Mouse (Mus musculus): ENCODE measurements around the gene Gm44973. TPM values are rescaled to one million over a fixed set of nuclear protein-coding genes. Genes with fewer than 3 reads are reported as not detected.

The Gm44973 gene
- not detected in 4 replicates for total RNA-seq (2023)

DNA sequence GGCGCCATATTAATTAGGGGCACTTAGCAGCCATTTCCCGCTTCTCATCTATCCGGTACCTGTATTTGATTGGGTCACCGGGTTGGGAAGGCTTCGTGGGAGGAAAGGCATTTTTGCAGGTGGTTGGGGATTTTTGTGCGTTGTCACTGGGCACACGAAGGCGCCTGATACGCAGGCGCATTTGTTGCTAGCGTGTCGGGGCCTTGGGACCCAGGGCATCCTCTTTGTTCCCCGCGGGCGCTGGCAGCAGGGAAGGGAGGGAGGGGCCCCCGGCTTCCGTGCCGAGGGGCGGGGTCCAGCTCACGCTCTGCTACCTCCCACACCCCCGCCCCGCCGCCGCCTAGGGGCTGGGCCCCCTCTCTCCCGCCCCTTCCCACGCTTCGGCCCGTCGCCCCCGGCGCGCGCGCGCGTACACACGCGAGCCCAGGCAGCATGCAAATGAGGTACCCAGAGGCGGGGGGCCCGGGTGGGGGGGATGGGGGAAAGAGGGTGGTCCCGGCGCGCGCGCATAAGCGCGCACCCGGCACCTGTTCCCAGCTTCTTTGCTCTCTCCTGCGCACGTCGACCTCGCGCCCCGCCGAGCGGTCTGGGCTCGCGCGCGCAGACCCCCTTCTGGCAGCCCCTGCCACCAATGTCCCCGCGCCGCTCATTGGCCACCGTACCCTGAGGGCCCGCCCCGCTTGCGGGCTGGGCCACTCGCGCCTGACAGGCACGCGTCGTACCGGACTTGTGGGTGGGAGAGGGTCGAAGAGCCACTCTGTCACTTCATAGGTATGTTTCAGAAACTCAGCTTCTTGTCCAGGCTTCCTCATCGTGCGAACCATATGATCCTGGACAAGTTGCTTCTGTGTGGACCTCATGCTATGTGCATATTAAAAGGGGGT is at the start of gene Gm44973:
Gm44973 (plus strand) TSS at position 379 of the 884 bp plus-strand sequence.

DNA sequence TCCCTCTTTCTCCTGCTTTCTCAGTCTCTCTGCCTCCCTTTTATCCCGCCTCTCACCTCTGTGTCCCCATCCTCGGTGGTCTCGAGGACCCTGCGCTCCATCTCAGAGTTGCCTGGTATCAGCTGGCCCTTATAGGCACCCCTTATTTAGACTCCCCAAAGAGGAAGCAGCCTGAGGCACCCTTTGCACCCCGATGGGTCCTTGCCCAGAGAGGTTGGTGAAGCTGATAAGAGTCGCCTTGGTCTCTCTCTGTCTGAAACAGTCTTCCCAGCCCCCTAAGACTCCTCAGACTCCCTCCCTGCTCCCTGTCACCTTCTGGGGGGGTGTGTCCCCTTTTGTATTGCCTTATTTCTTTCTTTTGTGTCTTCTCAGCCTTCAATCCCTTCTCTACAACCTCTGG is 44.2 kb upstream of the Gm44973 start, which contains the start of gene Sbk3:
Sbk3 (minus strand) TSS at position 101 of the 400 bp plus-strand sequence.

DNA sequence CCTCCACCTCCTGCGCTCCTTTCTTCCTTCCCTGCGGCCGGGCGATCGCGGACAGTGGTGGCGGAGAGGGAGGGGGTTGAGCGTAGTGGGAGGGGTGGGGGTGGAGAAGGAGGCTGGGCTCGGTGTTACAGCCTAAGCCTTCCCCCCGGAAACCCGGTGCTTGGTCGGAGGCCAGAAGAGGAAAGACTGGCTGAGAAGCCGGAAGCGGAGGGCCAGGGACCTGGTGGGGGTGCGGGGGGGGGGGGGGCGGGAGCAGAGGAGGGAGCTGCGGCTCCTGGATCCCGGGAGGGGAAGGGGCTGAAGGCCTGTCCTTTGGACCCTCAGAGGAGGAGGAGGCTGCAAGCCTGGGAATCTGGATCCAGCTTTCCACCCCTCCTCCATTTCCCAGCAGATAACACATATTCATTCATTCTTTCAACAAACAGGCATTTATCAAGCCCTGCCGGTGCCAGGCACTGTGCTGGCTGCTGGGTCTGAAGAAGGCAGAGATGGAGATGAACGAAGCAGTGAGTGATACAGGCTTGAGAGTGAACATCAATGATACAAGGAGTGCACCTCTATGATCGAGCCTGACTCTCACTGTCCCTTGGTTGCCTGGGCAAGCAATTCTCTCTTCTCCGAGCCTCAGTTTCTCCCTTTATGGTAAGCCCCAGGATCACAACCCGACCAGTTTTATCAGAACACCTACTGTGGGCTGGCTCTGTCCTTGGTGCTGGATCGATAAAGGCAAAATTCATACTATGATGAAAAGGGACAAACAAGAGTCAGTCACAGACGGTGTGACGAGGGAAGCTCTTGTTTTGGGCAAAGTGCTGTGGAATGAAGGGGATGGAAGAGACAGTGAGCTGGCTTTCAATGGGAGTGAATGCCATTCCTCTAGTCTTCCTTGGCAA is 19.0 kb upstream of the Gm44973 start, which contains the start of gene Zfp579:
Zfp579 (minus strand) TSS at position 156 of the 893 bp plus-strand sequence.

DNA sequence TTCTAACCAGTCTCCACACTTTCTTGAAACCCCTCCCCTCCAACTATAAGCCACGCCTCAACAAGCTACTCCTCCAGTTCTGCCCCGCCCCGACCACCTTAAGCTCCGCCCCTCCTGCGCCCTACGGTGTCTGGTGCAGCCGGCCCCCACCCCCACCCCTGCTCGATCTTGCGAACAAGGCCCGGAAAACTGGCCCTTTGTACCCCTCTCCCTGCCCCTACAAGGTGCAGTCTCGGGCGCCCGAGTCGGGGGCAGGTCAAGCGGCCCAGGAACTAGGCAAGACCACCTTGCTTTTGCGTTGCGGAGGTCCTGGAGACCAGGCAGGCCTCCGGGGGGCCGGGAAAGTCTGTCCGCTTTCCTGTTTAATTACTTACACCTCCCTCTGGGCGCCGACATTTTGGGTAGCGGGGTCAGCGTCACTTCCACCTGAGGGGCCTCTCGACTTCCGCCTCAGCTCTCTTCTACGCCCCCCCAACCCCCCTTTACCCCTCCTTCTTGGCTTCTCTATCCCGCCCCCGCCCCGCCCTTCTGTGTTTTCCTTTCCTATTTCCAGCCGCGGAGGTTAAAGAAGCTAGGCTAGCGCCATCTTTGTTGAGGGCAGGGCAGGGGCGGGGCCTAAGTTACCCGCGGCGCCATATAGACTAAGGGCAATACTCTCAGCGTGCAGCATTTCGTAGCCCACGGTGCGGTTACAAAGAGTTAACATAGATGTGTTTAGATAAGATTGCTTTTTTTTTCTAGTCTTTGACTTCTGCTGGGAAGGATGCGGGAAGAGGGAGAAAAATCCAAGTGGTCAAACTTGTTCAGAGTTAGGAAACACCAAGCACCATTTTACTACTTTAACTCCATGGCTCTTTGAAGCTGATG is 812 bp upstream of the Gm44973 start, which contains the start of the genes Zfp524 and Fiz1:
Zfp524 (plus strand) TSS at position 165 of the 867 bp plus-strand sequence.
Fiz1 (minus strand) TSS at position 447 of the 867 bp plus-strand sequence.

DNA sequence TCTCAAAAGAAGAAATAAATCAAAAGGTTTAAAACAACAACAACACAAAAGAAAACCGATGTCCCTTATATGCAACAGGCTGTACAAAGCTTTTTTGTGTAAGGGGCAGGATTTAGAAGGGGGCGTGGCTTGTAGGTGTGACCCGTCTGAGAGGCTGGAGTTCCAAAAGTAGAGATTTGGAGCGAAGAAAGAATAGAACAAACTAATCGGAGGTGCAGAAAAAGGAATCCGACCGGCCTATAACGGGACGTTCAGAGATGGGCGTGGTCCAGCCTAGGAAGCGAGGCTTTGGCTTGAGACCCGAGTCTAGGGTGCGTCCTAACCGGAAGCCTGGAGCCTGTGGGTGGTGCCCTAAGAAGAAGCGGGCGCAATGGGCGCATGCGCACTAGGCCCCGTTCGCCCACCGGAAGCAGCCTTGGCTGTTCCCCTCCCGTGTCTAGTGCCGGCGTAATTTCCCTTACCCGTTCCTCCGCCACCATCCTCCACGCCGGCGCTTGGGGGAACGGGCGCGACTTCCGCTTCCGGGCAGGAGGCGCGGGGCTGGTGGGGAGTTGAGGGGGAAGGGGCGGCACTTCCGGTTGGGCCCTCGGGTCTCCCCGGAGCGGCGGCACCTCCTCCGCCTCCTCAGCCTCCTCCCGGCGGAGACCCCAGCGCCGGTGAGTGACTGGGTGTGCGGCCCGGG is 4.8 kb downstream of the Gm44973 start, which contains the start of the genes Zfp865 and Ccdc106:
Zfp865 (plus strand) TSS at position 377 of the 682 bp plus-strand sequence.
Ccdc106 (plus strand) TSS at position 554 of the 682 bp plus-strand sequence.

DNA sequence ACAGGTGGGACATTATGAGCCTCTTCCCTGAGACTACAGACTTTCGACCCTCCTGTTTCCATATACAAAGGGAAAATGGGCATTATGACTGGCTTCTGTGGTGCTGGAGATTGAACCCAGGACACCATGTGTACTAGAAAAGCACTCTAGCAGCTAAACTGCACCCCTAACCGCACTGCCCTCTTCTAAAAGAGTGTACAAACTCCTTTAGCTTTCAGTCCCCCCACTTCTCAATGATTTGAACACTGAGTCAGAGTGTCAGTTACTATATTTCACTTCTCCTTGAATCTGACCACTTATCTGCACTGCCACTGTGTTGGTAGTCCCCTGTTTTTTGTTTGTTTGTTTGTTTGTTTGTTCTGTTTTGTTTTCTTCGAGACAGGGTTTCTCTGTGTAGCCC is 18.5 kb downstream of the Gm44973 start, which contains the start of gene 4632433K11Rik:
4632433K11Rik (plus strand) TSS at position 301 of the 400 bp plus-strand sequence.

DNA sequence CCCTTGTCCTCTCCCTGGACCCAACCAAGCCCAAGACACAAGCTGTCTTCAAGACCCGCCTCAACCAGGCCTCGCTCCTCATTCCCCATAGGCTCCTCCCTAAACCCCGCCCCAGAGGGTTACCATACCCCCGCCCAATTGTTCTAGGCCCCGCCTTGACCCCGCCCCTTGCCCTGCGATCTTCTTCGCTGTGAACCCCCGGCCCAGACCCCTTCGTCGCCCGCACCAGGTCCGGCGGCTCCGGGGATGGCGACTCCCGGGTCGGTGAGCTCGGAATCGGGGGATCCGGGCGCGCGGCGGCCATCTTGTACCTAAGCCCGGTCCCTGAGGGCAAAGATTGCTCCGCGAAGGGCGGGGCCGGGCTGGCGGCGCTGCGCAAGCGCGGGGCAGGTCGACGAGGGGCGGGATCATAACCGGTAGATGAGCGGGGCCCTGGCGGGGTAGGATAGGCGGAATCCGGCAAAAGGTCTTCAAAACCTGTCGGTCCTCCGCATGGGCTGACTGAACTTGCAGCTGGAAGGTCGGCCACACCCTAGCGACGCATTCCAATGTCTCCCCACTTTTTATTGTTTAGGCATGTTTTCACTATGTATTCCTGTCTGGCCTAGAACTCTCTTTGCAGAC is 22.9 kb downstream of the Gm44973 start, which contains the start of gene Zfp784:
Zfp784 (minus strand) TSS at position 338 of the 624 bp plus-strand sequence.

DNA sequence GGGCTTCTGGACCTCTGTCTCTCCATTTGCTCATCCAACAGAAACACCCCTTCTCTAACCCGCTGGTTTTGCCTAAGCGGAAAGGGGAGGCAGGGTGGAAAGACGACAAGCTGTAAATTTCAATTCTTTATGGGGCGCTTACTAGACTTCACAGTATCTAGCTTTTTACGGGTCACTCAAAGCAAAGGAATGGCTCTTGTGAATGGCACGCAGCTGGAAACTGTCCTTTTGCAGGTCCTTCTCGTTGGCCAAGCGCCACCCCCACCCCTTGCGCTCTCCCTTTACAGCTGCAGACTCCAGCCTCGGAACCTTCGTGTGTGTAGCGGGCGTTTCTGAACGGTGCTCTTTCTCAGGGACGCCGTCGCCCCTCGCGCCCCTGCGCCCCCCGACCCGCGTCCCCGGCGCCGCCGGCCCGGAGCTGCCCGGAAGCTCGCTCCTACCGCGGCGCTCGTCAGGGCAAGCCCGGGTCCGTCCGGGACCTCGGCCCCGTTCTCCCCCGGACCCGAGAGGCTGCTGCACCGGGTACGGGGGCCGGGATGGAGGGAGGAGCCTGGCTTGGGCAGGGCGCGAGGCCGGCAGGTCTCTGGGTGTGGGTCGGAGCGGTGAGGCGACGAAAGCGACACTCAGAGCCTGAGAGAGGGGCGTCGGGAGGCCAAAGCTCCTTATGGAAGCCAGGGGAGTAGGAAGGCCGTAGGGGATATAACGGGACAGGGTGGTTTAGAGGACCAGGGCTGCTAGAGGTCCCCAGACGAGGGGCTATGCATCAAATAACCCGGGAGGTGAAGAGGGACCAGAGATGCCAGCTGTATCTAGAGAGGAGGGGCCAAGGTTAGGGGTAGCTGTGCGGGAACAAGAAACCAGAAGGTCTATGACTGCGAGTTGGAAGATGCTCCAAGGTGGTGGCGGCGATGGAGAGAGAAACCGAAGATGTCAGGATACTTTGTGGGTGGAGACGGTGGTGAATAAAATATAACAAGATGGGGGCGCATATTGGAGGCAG is 36.2 kb downstream of the Gm44973 start, which contains the start of gene Zfp580:
Zfp580 (plus strand) TSS at position 346 of the 1,000 bp plus-strand sequence.

DNA sequence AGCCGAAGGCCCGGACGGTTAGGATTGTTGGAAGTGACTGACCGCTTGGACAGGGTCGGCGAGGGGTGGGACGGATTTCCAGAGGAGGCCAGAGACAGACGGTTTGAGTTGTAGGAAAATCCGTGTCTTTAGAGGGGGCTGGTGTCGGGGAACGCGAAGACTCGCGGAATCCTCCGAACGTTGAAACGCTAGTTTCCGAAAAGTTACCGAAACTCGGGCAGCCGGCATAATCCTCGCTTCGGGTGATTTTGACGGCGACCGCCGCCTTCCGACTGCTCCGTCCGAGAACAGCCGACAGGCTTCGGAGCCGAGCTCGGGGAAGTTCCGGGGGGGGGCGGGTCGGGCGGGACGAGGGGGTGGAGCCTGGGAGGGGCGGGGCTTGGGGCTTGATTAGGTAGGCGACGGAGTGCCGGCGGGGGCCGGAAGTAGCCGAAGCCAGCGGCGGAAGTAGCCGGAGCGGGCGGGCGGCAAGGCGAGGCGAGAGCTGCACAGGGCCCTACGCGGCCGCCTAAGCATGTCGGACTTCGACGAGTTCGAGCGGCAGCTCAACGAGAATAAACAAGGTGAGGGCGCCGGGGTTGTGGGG is 46.6 kb downstream of the Gm44973 start, which contains the start of gene U2af2:
U2af2 (plus strand) TSS at position 370 of the 586 bp plus-strand sequence.

DNA sequence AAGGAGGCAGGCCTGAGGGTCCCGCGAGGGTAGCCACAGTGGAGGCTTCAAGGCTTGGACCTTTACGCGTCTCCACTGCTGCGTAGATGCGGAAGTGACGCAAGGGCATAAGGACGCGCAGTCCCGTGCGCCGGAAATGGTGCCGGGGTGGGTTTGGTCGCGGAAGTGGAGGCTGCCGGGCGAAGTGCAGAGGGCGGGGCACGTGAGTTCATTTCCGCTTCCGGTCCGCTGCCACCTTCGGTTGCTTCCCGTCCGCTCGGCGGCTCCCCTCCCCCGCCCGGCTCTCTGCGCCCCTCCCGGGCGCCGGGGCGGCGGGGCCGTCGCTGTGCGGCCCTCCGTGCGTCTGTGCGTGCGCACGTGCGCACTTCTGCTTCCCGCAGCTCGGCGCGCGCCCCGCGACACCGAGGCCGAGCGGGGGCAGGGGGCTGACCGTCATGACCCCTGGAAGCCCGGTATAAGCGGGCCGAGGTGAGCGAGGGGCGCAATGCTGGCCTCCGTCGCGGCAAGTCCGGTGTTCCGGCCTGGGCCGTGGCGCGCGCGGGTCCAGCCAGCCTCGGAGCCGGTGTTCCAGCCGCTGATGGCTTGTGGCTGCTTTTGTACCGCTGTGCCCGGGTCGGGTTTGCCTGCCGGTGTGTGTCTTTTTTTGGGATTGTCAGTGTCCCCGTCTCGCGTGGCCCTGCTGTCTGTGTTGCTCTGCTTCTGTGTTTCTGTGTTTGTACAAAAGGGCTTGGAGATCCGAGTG is 64.9 kb downstream of the Gm44973 start, which contains the start of gene Epn1:
Epn1 (plus strand) TSS at position 226 of the 742 bp plus-strand sequence.

Other genes with a start within 250 kb of the Gm44973 start
- gene Fam71e2, start 244.2 kb upstream of the Gm44973 start, total RNA-seq (2023), result not detected in 4 replicates
- gene Il11, start 232.6 kb upstream of the Gm44973 start, total RNA-seq (2023), result not detected in 4 replicates
- gene Tmem190, start 232.6 kb upstream of the Gm44973 start, total RNA-seq (2023), result not detected in 4 replicates
- 1.8 to 2.7 TPM (median 2.4 TPM) in 4 replicates for gene Tmem238, start 225.8 kb upstream of the Gm44973 start, total RNA-seq (2023)
- gene Rpl28, start 222.6 kb upstream of the Gm44973 start, total RNA-seq (2023), result 1,788 to 1,881 TPM (median 1,825 TPM) in 4 replicates
- gene Ube2s, start 202.9 kb upstream of the Gm44973 start, total RNA-seq (2023), result 157 to 176 TPM (median 162 TPM) in 4 replicates
- 0.49 to 2.8 TPM (median 1.1 TPM) in 4 replicates for gene Shisa7, start 170.8 kb upstream of the Gm44973 start, total RNA-seq (2023)
- 4.3 to 9.7 TPM (median 6.8 TPM) in 4 replicates for gene Isoc2b, start 145.2 kb upstream of the Gm44973 start, total RNA-seq (2023)
- gene Isoc2a, start 138.3 kb upstream of the Gm44973 start, total RNA-seq (2023), result 9.9 to 14.2 TPM (median 11.8 TPM) in 4 replicates
- gene Gm36210, start 109.0 kb upstream of the Gm44973 start, total RNA-seq (2023), result not detected in 4 replicates
- 36.3 to 42.6 TPM (median 37.9 TPM) in 4 replicates for gene Zfp628, start 100.3 kb upstream of the Gm44973 start, total RNA-seq (2023)
- 9.0 to 12.9 TPM (median 10.2 TPM) in 4 replicates for gene Nat14, start 93.5 kb upstream of the Gm44973 start, total RNA-seq (2023)
- gene Ssc5d, start 89.7 kb upstream of the Gm44973 start, total RNA-seq (2023), result 0.21 to 0.63 TPM (median 0.42 TPM) in 4 replicates
- 0.51 to 1.9 TPM (median 0.61 TPM) in 3 of 4 replicates, not detected in the other for gene Sbk2, start 51.1 kb upstream of the Gm44973 start, total RNA-seq (2023)
- gene Sbk3, start 44.3 kb upstream of the Gm44973 start, total RNA-seq (2023), result not detected in 4 replicates
- gene Zfp579, start 19.3 kb upstream of the Gm44973 start, total RNA-seq (2023), result 15.7 to 19.2 TPM (median 16.5 TPM) in 4 replicates
- 7.0 to 8.3 TPM (median 7.6 TPM) in 4 replicates for gene Zfp524, start 1.1 kb upstream of the Gm44973 start, total RNA-seq (2023)
- gene Fiz1, start 799 bp upstream of the Gm44973 start, total RNA-seq (2023), result 58.3 to 66.2 TPM (median 62.1 TPM) in 4 replicates
- 48.6 to 50.4 TPM (median 49.4 TPM) in 4 replicates for gene Zfp865, start 4.9 kb downstream of the Gm44973 start, total RNA-seq (2023)
- not detected in 4 replicates for gene Ccdc106, start 5.1 kb downstream of the Gm44973 start, total RNA-seq (2023)
- not detected in 4 replicates for gene 4632433K11Rik, start 18.6 kb downstream of the Gm44973 start, total RNA-seq (2023)
- gene Zfp784, start 22.9 kb downstream of the Gm44973 start, total RNA-seq (2023), result 7.6 to 8.5 TPM (median 8.3 TPM) in 4 replicates
- gene Zfp580, start 36.0 kb downstream of the Gm44973 start, total RNA-seq (2023), result 2.5 to 3.6 TPM (median 3.3 TPM) in 4 replicates
- 540 to 584 TPM (median 566 TPM) in 4 replicates for gene U2af2, start 46.6 kb downstream of the Gm44973 start, total RNA-seq (2023)
- gene Epn1, start 64.7 kb downstream of the Gm44973 start, total RNA-seq (2023), result 197 to 224 TPM (median 210 TPM) in 4 replicates
- not detected in 4 replicates for gene Rfpl4, start 101.5 kb downstream of the Gm44973 start, total RNA-seq (2023)
- 0.56 to 1.6 TPM (median 1.2 TPM) in 3 of 4 replicates, not detected in the other for gene Rasl2-9, start 110.5 kb downstream of the Gm44973 start, total RNA-seq (2023)
- gene Vmn1r55, start 134.2 kb downstream of the Gm44973 start, total RNA-seq (2023), result not detected in 4 replicates
- gene Vmn1r56, start 181.3 kb downstream of the Gm44973 start, total RNA-seq (2023), result not detected in 4 replicates
- gene Vmn1r57, start 203.0 kb downstream of the Gm44973 start, total RNA-seq (2023), result not detected in 4 replicates

Data from B cell, adult 62 days (primary cell).